Mouse (Mus musculus) cerebral cortex, adult 2 months (tissue): ENCODE measurements around the gene Ttc36.

Experiments
- WGBS: fragments of 180-500 bp; shearing (Covaris S2); methylation state at CpG from one replicate; pipeline ENCODE4 v1.1.7; 2018; 5-methylcytosine and 5-hydroxymethylcytosine counted together

The Ttc36 gene

GRCm38 (mm10) chr9:44802808-44803450, at the start of gene Ttc36:
Gene Ttc36 (minus strand): TSS chr9:44803072.
- WGBS, result 68% methylated on average over 4 of the region's 4 CpGs

GRCm38 (mm10) chr9:44847446-44847845, 44.6 kb upstream of the Ttc36 start:
- 54% methylated on average over 6 of the region's 6 CpGs for WGBS

GRCm38 (mm10) chr9:44841241-44841640, 38.4 kb upstream of the Ttc36 start:
- 76% methylated on average over 10 of the region's 10 CpGs for WGBS

- WGBS, result 21% methylated on average over 7 of the region's 7 CpGs
Measured at GRCm38 (mm10) chr9:44836439-44836838, 33.6 kb upstream of the Ttc36 start.

GRCm38 (mm10) chr9:44832356-44832755, 29.5 kb upstream of the Ttc36 start:
- 55% methylated on average over 4 of the region's 4 CpGs for WGBS

GRCm38 (mm10) chr9:44830506-44830905, 27.6 kb upstream of the Ttc36 start:
- WGBS, result 47% methylated on average over 2 of the region's 2 CpGs

GRCm38 (mm10) chr9:44828944-44829343, 26.1 kb upstream of the Ttc36 start:
- 62% methylated on average over 11 of the region's 11 CpGs for WGBS

- 89% methylated on average over 7 of the region's 7 CpGs for WGBS
Measured at GRCm38 (mm10) chr9:44826660-44827059, 23.8 kb upstream of the Ttc36 start.

- WGBS, result 66% methylated on average over 15 of the region's 15 CpGs
Measured at GRCm38 (mm10) chr9:44819920-44820827, 17.3 kb upstream of the Ttc36 start.

- 52% methylated on average over 5 of the region's 5 CpGs for WGBS
Measured at GRCm38 (mm10) chr9:44817522-44817921, 14.7 kb upstream of the Ttc36 start.

- 68% methylated on average over 8 of the region's 8 CpGs for WGBS
Measured at GRCm38 (mm10) chr9:44814179-44814578, 11.3 kb upstream of the Ttc36 start.

- WGBS, result 79% methylated on average over 10 of the region's 10 CpGs
Measured at GRCm38 (mm10) chr9:44810316-44810715, 7.4 kb upstream of the Ttc36 start.

- WGBS, result 94% methylated on average over 10 of the region's 10 CpGs
Measured at GRCm38 (mm10) chr9:44807778-44808177, 4.9 kb upstream of the Ttc36 start.

- 53% methylated on average over 5 of the region's 5 CpGs for WGBS
Measured at GRCm38 (mm10) chr9:44807141-44807540, 4.3 kb upstream of the Ttc36 start.

- 93% methylated on average over 5 of the region's 5 CpGs for WGBS
Measured at GRCm38 (mm10) chr9:44805536-44805935, 2.7 kb upstream of the Ttc36 start.

- 90% methylated on average over 10 of the region's 10 CpGs for WGBS
Measured at GRCm38 (mm10) chr9:44804678-44805077, 1.8 kb upstream of the Ttc36 start.

- WGBS, result 81% methylated on average over 6 of the region's 6 CpGs
Measured at GRCm38 (mm10) chr9:44801669-44802068, 1.2 kb downstream of the Ttc36 start.

GRCm38 (mm10) chr9:44799958-44800324, 2.9 kb downstream of the Ttc36 start:
- 30% methylated on average over 9 of the region's 9 CpGs for WGBS

- WGBS, result under 1% methylated on average over 75 of the region's 75 CpGs
Measured at GRCm38 (mm10) chr9:44799102-44799957, 3.5 kb downstream of the Ttc36 start, which contains the start of gene Tmem25. Gene Tmem25 (minus strand): TSS chr9:44799307.

GRCm38 (mm10) chr9:44798298-44798697, 4.6 kb downstream of the Ttc36 start:
- WGBS, result 53% methylated on average over 7 of the region's 7 CpGs

GRCm38 (mm10) chr9:44792842-44793241, 10.0 kb downstream of the Ttc36 start:
- 63% methylated on average over 9 of the region's 9 CpGs for WGBS
